Mouse (Mus musculus): Measurements from ENCODE around the gene Trpm6. TPM values are rescaled to one million over a fixed set of nuclear protein-coding genes. Genes with fewer than 3 reads are reported as not detected.
"Not testable (repeated sequence)": the region's sequence is repeated elsewhere in the genome, so short reads cannot be mapped to it uniquely, and the experiment has no call there.

Gene Trpm6
- polyA plus RNA-seq (2015; fragmentation: Nextera tagmentation; extraction: Ambion mirVana), result 0.21 and 0.34 TPM in 2 replicates

GRCm38 (mm10) chr19:18749598-18750339 is at the start of gene Trpm6:
Gene Trpm6, plus strand, starts transcription at chr19:18749983.
- WGBS, result 5% methylated on average over 41 of the region's 41 CpGs
- 0 out of 2 replicates have a peak, but pooled peaks have one; percentile 20 for ATAC-seq (ENCODE audit: insufficient number of reproducible peaks, insufficient read depth, low FRiP score, low TSS enrichment, low read depth)

GRCm38 (mm10) chr19:18708101-18708500 is 41.7 kb upstream of the Trpm6 start:
- H3K9ac ChIP-seq, result no peak overlapping the region
- no peaks in the 10 kb centered on the region for H3K4me1 ChIP-seq
- H3K9me3 ChIP-seq, result no peaks in the 10 kb centered on the region
- no peak overlapping the region for H3K4me3 ChIP-seq
- no peaks in the 10 kb centered on the region for H3K36me3 ChIP-seq
- H3K27me3 ChIP-seq, result no peaks in the 10 kb centered on the region
- H3K4me2 ChIP-seq, result no peak overlapping the region
- ATAC-seq (ENCODE audit: insufficient number of reproducible peaks, insufficient read depth, low FRiP score, low TSS enrichment, low read depth), result no peak
- no peak overlapping the region for H3K27ac ChIP-seq

More at GRCm38 (mm10) chr19:18749598-18750339, at the start of gene Trpm6:
- Histone ChIP-seq H3K4me3 (peak within 1 kb of the TSS; percentile 46), H3K4me1 (peaks cover 8% of the 10 kb centered on the region; the same call in 1 of the 2 replicates), H3K9ac (peak within 1 kb of the TSS; percentile 64), H3K9me3 (no peaks in the 10 kb centered on the region), H3K27ac (no peak within 1 kb of the TSS), H3K36me3 (no peaks in the 10 kb centered on the region), H3K4me2 (peak within 1 kb of the TSS; percentile 84), H3K27me3 (peaks cover 21% of the 10 kb centered on the region)

GRCm38 (mm10) chr19:18710903-18711302 is 38.9 kb upstream of the Trpm6 start:
- Histone ChIP-seq H3K4me1 (peaks cover 18% of the 10 kb centered on the region), H3K27me3 (no peaks in the 10 kb centered on the region), H3K36me3 (no peaks in the 10 kb centered on the region), H3K9me3 (no peaks in the 10 kb centered on the region), H3K9ac (no peak overlapping the region), H3K27ac (no peak overlapping the region), H3K4me2 (no peak overlapping the region), H3K4me3 (no peak overlapping the region)
- no peak for ATAC-seq (ENCODE audit: insufficient number of reproducible peaks, insufficient read depth, low FRiP score, low TSS enrichment, low read depth)
- 75% methylated on average over 6 of the region's 6 CpGs for WGBS

GRCm38 (mm10) chr19:18711589-18711988 is 38.2 kb upstream of the Trpm6 start:
- WGBS, result 91% methylated on average over 9 of the region's 9 CpGs
- no peak overlapping the region for H3K9ac ChIP-seq

GRCm38 (mm10) chr19:18712153-18712865 is 37.5 kb upstream of the Trpm6 start:
- peak overlapping the region; percentile 94 for H3K9ac ChIP-seq
- WGBS, result 60% methylated on average over 16 of the region's 16 CpGs
- H3K36me3 ChIP-seq, result no peaks in the 10 kb centered on the region
- peak overlapping the region; percentile 94 for H3K4me3 ChIP-seq
- no peaks in the 10 kb centered on the region for H3K9me3 ChIP-seq
- H3K27me3 ChIP-seq, result no peaks in the 10 kb centered on the region
- peaks cover 20% of the 10 kb centered on the region for H3K4me1 ChIP-seq
- ATAC-seq (ENCODE audit: insufficient number of reproducible peaks, insufficient read depth, low FRiP score, low TSS enrichment, low read depth), result no peak; the same call in 1 of the 2 replicates
- H3K27ac ChIP-seq, result peak overlapping the region; percentile 96
- peak overlapping the region; percentile 84 for H3K4me2 ChIP-seq

More at GRCm38 (mm10) chr19:18711589-18711988, 38.2 kb upstream of the Trpm6 start:
- H3K36me3 ChIP-seq, result no peaks in the 10 kb centered on the region
- no peaks in the 10 kb centered on the region for H3K27me3 ChIP-seq
- H3K4me3 ChIP-seq, result no peak overlapping the region
- H3K9me3 ChIP-seq, result no peaks in the 10 kb centered on the region
- H3K4me2 ChIP-seq, result no peak overlapping the region
- ATAC-seq (ENCODE audit: insufficient number of reproducible peaks, insufficient read depth, low FRiP score, low TSS enrichment, low read depth), result no peak
- no peak overlapping the region for H3K27ac ChIP-seq
- peaks cover 20% of the 10 kb centered on the region for H3K4me1 ChIP-seq

- Histone ChIP-seq H3K4me1 (peaks cover 20% of the 10 kb centered on the region), H3K27ac (peak within 1 kb of the TSS; percentile 96), H3K9me3 (no peaks in the 10 kb centered on the region), H3K4me3 (peak within 1 kb of the TSS; percentile 94), H3K4me2 (peak within 1 kb of the TSS; percentile 84), H3K27me3 (no peaks in the 10 kb centered on the region), H3K36me3 (peaks cover 3% of the 10 kb centered on the region), H3K9ac (peak within 1 kb of the TSS; percentile 94)
- ATAC-seq (ENCODE audit: insufficient number of reproducible peaks, insufficient read depth, low FRiP score, low TSS enrichment, low read depth), result peak; percentile 95
- under 1% methylated on average over 49 of the region's 49 CpGs for WGBS
These were observed 36.9 kb upstream of the Trpm6 start, which contains the start of gene D030056L22Rik for GRCm38 (mm10) chr19:18712866-18713300. Gene D030056L22Rik, plus strand, starts transcription at chr19:18713193.

GRCm38 (mm10) chr19:18713357-18713756 is 36.4 kb upstream of the Trpm6 start:
- WGBS, result under 1% methylated on average over 43 of the region's 46 CpGs
- ATAC-seq (ENCODE audit: insufficient number of reproducible peaks, insufficient read depth, low FRiP score, low TSS enrichment, low read depth), result peak; percentile 64
- Histone ChIP-seq H3K9ac (peak overlapping the region; percentile 94), H3K4me3 (peak overlapping the region; percentile 94), H3K27ac (peak overlapping the region; percentile 96), H3K4me1 (peaks cover 20% of the 10 kb centered on the region), H3K4me2 (peak overlapping the region; percentile 84)
- H3K9me3 ChIP-seq, H3K27me3 ChIP-seq, H3K36me3 ChIP-seq: not testable (repeated sequence)

- Histone ChIP-seq H3K36me3 (peaks cover 18% of the 10 kb centered on the region), H3K4me1 (peaks cover 20% of the 10 kb centered on the region), H3K9ac (no peak overlapping the region), H3K27ac (no peak overlapping the region), H3K4me3 (no peak overlapping the region), H3K27me3 (no peaks in the 10 kb centered on the region), H3K4me2 (no peak overlapping the region), H3K9me3 (no peaks in the 10 kb centered on the region)
- 11% methylated on average over 1 of the region's 1 CpGs for WGBS
- ATAC-seq (ENCODE audit: insufficient number of reproducible peaks, insufficient read depth, low FRiP score, low TSS enrichment, low read depth), result no peak
These were observed 33.4 kb upstream of the Trpm6 start for GRCm38 (mm10) chr19:18716374-18716773.

GRCm38 (mm10) chr19:18720337-18720736 is 29.4 kb upstream of the Trpm6 start:
- Histone ChIP-seq H3K4me2 (no peak overlapping the region), H3K27me3 (no peaks in the 10 kb centered on the region), H3K9ac (no peak overlapping the region), H3K4me3 (no peak overlapping the region), H3K36me3 (peaks cover 18% of the 10 kb centered on the region), H3K4me1 (peaks cover 8% of the 10 kb centered on the region), H3K9me3 (no peaks in the 10 kb centered on the region), H3K27ac (no peak overlapping the region)
- no peak for ATAC-seq (ENCODE audit: insufficient number of reproducible peaks, insufficient read depth, low FRiP score, low TSS enrichment, low read depth)
- WGBS, result 88% methylated on average over 3 of the region's 3 CpGs

- H3K9ac ChIP-seq, result no peak overlapping the region
- no peak overlapping the region for H3K4me2 ChIP-seq
- H3K27me3 ChIP-seq, result no peaks in the 10 kb centered on the region
- no peaks in the 10 kb centered on the region for H3K36me3 ChIP-seq
- no peak overlapping the region for H3K4me3 ChIP-seq
- ATAC-seq (ENCODE audit: insufficient number of reproducible peaks, insufficient read depth, low FRiP score, low TSS enrichment, low read depth), result no peak
- 91% methylated on average over 2 of the region's 2 CpGs for WGBS
- H3K27ac ChIP-seq, result no peak overlapping the region
- no peaks in the 10 kb centered on the region for H3K9me3 ChIP-seq
- H3K4me1 ChIP-seq, result no peaks in the 10 kb centered on the region
These were observed 24.6 kb upstream of the Trpm6 start for GRCm38 (mm10) chr19:18725186-18725585.

- Histone ChIP-seq H3K9ac (no peak overlapping the region), H3K4me1 (no peaks in the 10 kb centered on the region), H3K27me3 (no peaks in the 10 kb centered on the region), H3K4me3 (no peak overlapping the region), H3K27ac (no peak overlapping the region), H3K4me2 (no peak overlapping the region), H3K9me3 (no peaks in the 10 kb centered on the region), H3K36me3 (no peaks in the 10 kb centered on the region)
- 82% methylated on average over 7 of the region's 7 CpGs for WGBS
- ATAC-seq (ENCODE audit: insufficient number of reproducible peaks, insufficient read depth, low FRiP score, low TSS enrichment, low read depth), result no peak
These were observed 19.5 kb upstream of the Trpm6 start for GRCm38 (mm10) chr19:18730255-18730654.
